Mouse (Mus musculus): ENCODE results near the gene A430078G23Rik.

DNA sequence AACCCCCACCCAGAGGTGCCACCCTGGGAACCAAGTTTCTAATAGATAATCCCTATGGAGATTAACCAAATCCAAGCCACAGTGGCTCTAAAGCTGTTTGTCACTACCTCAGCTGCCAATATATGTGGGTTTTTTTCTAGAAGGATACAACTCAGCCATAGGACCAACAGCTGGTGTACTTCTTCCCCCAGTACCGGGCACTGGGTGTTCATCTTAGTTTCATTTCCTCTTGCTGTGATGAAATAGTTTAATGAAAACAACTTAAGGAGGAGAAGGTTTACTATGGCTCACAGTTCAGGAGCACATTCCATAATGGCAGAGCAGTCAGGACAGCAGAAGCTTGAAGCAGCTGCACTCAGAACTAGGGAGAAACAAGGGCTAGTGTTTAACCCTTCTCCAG, 14.9 kb downstream of the A430078G23Rik start:
- TF ChIP-seq ZNF384 (IDR thresholded peaks at IDR 0.05; ENCODE audit: low read depth, low read length) = no peak
- no peak for TF ChIP-seq CHD2 (IDR thresholded peaks at IDR 0.05; ENCODE audit: low read depth, low read length)
- no peak for TF ChIP-seq HCFC1 (IDR thresholded peaks at IDR 0.05; ENCODE audit: borderline replicate concordance, insufficient read depth, low read length)
- TF ChIP-seq ZC3H11A (IDR thresholded peaks at IDR 0.05; ENCODE audit: borderline replicate concordance, low read depth, low read length) = no peak

Data from ES-E14 (cell line).